Mouse (Mus musculus): ENCODE measurements around the gene Pter. TPM values are rescaled to one million over a fixed set of nuclear protein-coding genes. Genes with fewer than 3 reads are reported as not detected.

The Pter gene
- polyA plus RNA-seq, 1 experiment from 2014 or later: 9.9 TPM

GRCm38 (mm10) chr2:12930338-12930737, 6.5 kb downstream of the Pter start:
- Histone ChIP-seq H3K9ac (ENCODE audit: low read length) (no peak overlapping the region), H3K4me1 (replicated peaks; ENCODE audit: control insufficient read depth, insufficient read depth, low read length) (no peaks in the 10 kb centered on the region), H3K27ac (ENCODE audit: low read depth, low read length) (no peak overlapping the region), H3K9me3 (ENCODE audit: control insufficient read depth, low read length) (no peaks in the 10 kb centered on the region), H3K27me3 (ENCODE audit: control insufficient read depth, insufficient read depth, low read length) (no peaks in the 10 kb centered on the region), H3K4me3 (ENCODE audit: low read depth, low read length) (no peak overlapping the region), H3K36me3 (ENCODE audit: control insufficient read depth, insufficient read depth, low read length) (no peaks in the 10 kb centered on the region), H3K4me2 (ENCODE audit: low read depth, low read length, severe bottlenecking) (no peak overlapping the region)
- no peak for ATAC-seq (replicated peaks; ENCODE audit: low FRiP score)
- 93% methylated on average over 2 of the region's 2 CpGs for WGBS
- no peak for DNase-seq (ENCODE audit: low spot score)

GRCm38 (mm10) chr2:12933905-12934304, 10.1 kb downstream of the Pter start:
- Histone ChIP-seq H3K4me1 (replicated peaks; ENCODE audit: control insufficient read depth, insufficient read depth, low read length) (no peaks in the 10 kb centered on the region), H3K9me3 (ENCODE audit: control insufficient read depth, low read length) (no peaks in the 10 kb centered on the region), H3K27ac (ENCODE audit: low read depth, low read length) (no peak overlapping the region), H3K4me2 (ENCODE audit: low read depth, low read length, severe bottlenecking) (no peak overlapping the region), H3K4me3 (ENCODE audit: low read depth, low read length) (no peak overlapping the region), H3K27me3 (ENCODE audit: control insufficient read depth, insufficient read depth, low read length) (no peaks in the 10 kb centered on the region), H3K36me3 (ENCODE audit: control insufficient read depth, insufficient read depth, low read length) (no peaks in the 10 kb centered on the region), H3K9ac (ENCODE audit: low read length) (no peak overlapping the region)
- ATAC-seq (replicated peaks; ENCODE audit: low FRiP score) (no peak), DNase-seq (ENCODE audit: low spot score) (no peak)
- WGBS: 89% methylated on average over 2 of the region's 2 CpGs

- Histone ChIP-seq H3K4me3 (ENCODE audit: low read depth, low read length) (no peak overlapping the region), H3K4me2 (ENCODE audit: low read depth, low read length, severe bottlenecking) (no peak overlapping the region), H3K9ac (ENCODE audit: low read length) (no peak overlapping the region), H3K4me1 (replicated peaks; ENCODE audit: control insufficient read depth, insufficient read depth, low read length) (no peaks in the 10 kb centered on the region), H3K36me3 (ENCODE audit: control insufficient read depth, insufficient read depth, low read length) (no peaks in the 10 kb centered on the region), H3K27ac (ENCODE audit: low read depth, low read length) (no peak overlapping the region), H3K27me3 (ENCODE audit: control insufficient read depth, insufficient read depth, low read length) (no peaks in the 10 kb centered on the region), H3K9me3 (ENCODE audit: control insufficient read depth, low read length) (no peaks in the 10 kb centered on the region)
- ATAC-seq (replicated peaks; ENCODE audit: low FRiP score) (no peak), DNase-seq (ENCODE audit: low spot score) (no peak)
- WGBS: 81% methylated on average over 2 of the region's 2 CpGs
Observed at GRCm38 (mm10) chr2:12935286-12935685, 11.4 kb downstream of the Pter start.

DNA sequence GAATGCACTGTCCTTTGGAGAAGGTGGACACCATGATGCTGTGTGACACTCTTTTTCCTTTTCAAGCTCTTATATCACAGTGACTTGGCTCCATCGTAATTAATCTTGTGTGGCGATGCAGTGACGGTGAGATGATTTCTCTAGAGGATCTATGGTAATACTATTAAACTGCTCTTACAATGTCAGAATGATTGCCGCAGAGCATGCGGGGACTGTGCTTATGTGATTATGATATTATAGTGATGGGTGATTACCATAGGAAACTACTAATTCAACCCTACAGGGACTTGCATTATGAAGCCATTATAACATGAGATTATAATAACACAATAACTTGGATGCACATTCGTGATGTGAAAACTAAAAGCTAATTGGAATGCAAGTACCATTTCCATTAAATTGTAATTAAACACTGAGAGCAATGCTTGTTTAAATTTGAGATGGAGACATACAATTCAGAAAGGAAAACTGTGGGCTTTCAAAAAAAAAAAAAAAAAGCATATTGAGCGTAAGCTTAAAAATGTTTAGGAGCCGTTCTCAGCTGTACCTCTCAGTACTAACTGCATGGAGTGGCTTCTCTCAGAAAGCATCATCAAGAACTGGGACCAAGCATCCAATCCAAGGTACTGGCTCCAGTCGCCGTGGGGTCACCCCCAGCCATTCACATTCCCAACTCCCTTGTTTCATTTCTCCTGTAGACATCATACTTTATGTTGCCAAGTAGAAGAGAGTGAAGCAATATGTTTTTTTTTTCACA, 13.8 kb downstream of the Pter start:
- 93% methylated on average over 10 of the region's 10 CpGs for WGBS
- no peak for ATAC-seq (replicated peaks; ENCODE audit: low FRiP score)

DNA sequence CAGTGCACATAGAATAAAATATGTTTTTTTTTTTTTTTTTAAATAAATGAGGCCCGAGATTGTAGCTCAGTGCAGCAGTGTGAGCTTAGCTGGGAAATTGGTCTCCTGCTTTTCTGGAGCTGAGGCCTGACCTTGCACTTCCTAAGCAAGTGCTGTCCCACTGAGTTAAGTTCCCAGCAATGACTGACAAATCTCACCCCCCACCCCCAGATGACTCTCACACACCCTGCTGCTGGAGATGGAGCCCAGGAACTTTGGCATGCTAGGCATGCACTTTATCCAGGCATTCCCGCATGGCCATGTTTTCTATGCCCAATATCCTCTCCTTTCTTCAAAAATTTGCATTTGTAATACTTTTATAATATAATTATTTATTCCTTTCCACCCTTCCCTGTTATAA, 14.8 kb downstream of the Pter start:
- Histone ChIP-seq H3K4me3 (ENCODE audit: low read depth, low read length) (no peak overlapping the region), H3K27ac (ENCODE audit: low read depth, low read length) (no peak overlapping the region), H3K9me3 (ENCODE audit: control insufficient read depth, low read length) (no peaks in the 10 kb centered on the region), H3K36me3 (ENCODE audit: control insufficient read depth, insufficient read depth, low read length) (no peaks in the 10 kb centered on the region), H3K9ac (ENCODE audit: low read length) (no peak overlapping the region), H3K4me2 (ENCODE audit: low read depth, low read length, severe bottlenecking) (no peak overlapping the region), H3K27me3 (ENCODE audit: control insufficient read depth, insufficient read depth, low read length) (no peaks in the 10 kb centered on the region), H3K4me1 (replicated peaks; ENCODE audit: control insufficient read depth, insufficient read depth, low read length) (no peaks in the 10 kb centered on the region)
- WGBS: 82% methylated on average over 2 of the region's 2 CpGs
- ATAC-seq (replicated peaks; ENCODE audit: low FRiP score): no peak
- DNase-seq (ENCODE audit: low spot score): no peak

More for the DNA sequence above, 13.8 kb downstream of the Pter start:
- no peak overlapping the region for H3K4me2 ChIP-seq (ENCODE audit: low read depth, low read length, severe bottlenecking)
- no peak overlapping the region for H3K27ac ChIP-seq (ENCODE audit: low read depth, low read length)
- H3K4me3 ChIP-seq (ENCODE audit: low read depth, low read length): no peak overlapping the region
- no peak for DNase-seq (ENCODE audit: low spot score)
- no peaks in the 10 kb centered on the region for H3K36me3 ChIP-seq (ENCODE audit: control insufficient read depth, insufficient read depth, low read length)
- no peaks in the 10 kb centered on the region for H3K27me3 ChIP-seq (ENCODE audit: control insufficient read depth, insufficient read depth, low read length)
- H3K9me3 ChIP-seq (ENCODE audit: control insufficient read depth, low read length): no peaks in the 10 kb centered on the region
- no peaks in the 10 kb centered on the region for H3K4me1 ChIP-seq (replicated peaks; ENCODE audit: control insufficient read depth, insufficient read depth, low read length)
- no peak overlapping the region for H3K9ac ChIP-seq (ENCODE audit: low read length)

GRCm38 (mm10) chr2:12956703-12957424, 33.0 kb downstream of the Pter start:
- DNase-seq (ENCODE audit: low spot score) (no peak), ATAC-seq (replicated peaks; ENCODE audit: low FRiP score) (no peak)
- H3K27me3 ChIP-seq (ENCODE audit: control insufficient read depth, insufficient read depth, low read length): no peaks in the 10 kb centered on the region
- H3K9ac ChIP-seq (ENCODE audit: low read length): no peak overlapping the region
- no peak overlapping the region for H3K4me3 ChIP-seq (ENCODE audit: low read depth, low read length)
- no peaks in the 10 kb centered on the region for H3K4me1 ChIP-seq (replicated peaks; ENCODE audit: control insufficient read depth, insufficient read depth, low read length)
- H3K9me3 ChIP-seq (ENCODE audit: control insufficient read depth, low read length): no peaks in the 10 kb centered on the region
- H3K4me2 ChIP-seq (ENCODE audit: low read depth, low read length, severe bottlenecking): no peak overlapping the region
- H3K36me3 ChIP-seq (ENCODE audit: control insufficient read depth, insufficient read depth, low read length): no peaks in the 10 kb centered on the region
- no peak overlapping the region for H3K27ac ChIP-seq (ENCODE audit: low read depth, low read length)

DNA sequence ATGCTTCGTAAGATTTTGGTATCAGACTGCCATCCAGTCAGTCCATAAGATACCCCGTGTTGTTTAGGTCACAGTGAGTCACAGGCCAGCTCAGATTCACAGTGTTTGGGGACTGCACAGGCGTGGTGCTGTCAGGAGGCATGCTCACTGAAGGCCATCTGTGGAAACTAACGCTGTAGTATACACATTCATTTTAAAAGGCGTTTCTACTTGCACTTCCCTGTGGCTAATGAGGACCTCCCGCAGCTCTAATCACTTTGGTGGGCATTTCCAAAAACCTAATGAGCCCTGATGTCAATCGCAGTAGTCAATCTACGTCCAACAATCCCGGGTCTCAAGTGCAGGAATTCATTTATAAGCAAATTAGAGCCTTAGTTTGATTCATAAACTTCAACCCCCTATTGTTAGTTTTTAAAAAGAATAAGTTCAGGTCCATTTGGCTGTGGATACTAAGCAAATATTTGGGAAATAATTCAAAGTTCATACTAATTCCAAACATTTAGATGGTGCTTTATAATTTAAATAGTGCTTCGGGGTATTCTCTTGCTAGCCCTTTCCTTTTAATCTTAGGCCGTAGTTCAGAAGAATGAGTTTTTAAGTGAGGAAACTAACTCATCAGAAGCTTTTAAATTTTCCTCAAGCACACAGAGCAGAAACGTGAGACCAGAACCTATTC, 46.3 kb downstream of the Pter start:
- Histone ChIP-seq H3K9ac (ENCODE audit: low read length) (no peak overlapping the region), H3K27me3 (ENCODE audit: control insufficient read depth, insufficient read depth, low read length) (peaks cover 24% of the 10 kb centered on the region), H3K4me2 (ENCODE audit: low read depth, low read length, severe bottlenecking) (no peak overlapping the region), H3K4me1 (replicated peaks; ENCODE audit: control insufficient read depth, insufficient read depth, low read length) (peaks cover 4% of the 10 kb centered on the region; the same call in 1 of the 2 replicates), H3K9me3 (ENCODE audit: control insufficient read depth, low read length) (no peaks in the 10 kb centered on the region), H3K4me3 (ENCODE audit: low read depth, low read length) (no peak overlapping the region), H3K27ac (ENCODE audit: low read depth, low read length) (no peak overlapping the region), H3K36me3 (ENCODE audit: control insufficient read depth, insufficient read depth, low read length) (no peaks in the 10 kb centered on the region)
- peak; percentile 81 for DNase-seq (ENCODE audit: low spot score)
- 22% methylated on average over 12 of the region's 12 CpGs for WGBS
- peak; percentile 93 for ATAC-seq (replicated peaks; ENCODE audit: low FRiP score)

- Histone ChIP-seq H3K4me3 (ENCODE audit: low read depth, low read length) (no peak overlapping the region), H3K4me1 (replicated peaks; ENCODE audit: control insufficient read depth, insufficient read depth, low read length) (peaks cover 4% of the 10 kb centered on the region; the same call in 1 of the 2 replicates), H3K9me3 (ENCODE audit: control insufficient read depth, low read length) (no peaks in the 10 kb centered on the region), H3K36me3 (ENCODE audit: control insufficient read depth, insufficient read depth, low read length) (no peaks in the 10 kb centered on the region), H3K27ac (ENCODE audit: low read depth, low read length) (no peak overlapping the region), H3K27me3 (ENCODE audit: control insufficient read depth, insufficient read depth, low read length) (peaks cover 18% of the 10 kb centered on the region), H3K4me2 (ENCODE audit: low read depth, low read length, severe bottlenecking) (no peak overlapping the region), H3K9ac (ENCODE audit: low read length) (no peak overlapping the region)
- DNase-seq (ENCODE audit: low spot score): no peak
- ATAC-seq (replicated peaks; ENCODE audit: low FRiP score): no peak
- 84% methylated on average over 2 of the region's 2 CpGs for WGBS
Observed at GRCm38 (mm10) chr2:12973752-12974151, 49.9 kb downstream of the Pter start.

Data from forebrain, embryonic 11.5 days (tissue).